ENCODE assay signal across 16 mouse cellular contexts in genomic region chr4:62733938-62734337, GRCm38 (mm10).
DNase-seq lines count a peak whose midpoint lies in the region; ATAC-seq and TF ChIP-seq lines count a peak whose summit lies in the region.
"Had no signal": no experiment of that assay in that cellular context is flagged by ENCODE, and none has a peak within 500 bp of the region (broad histone marks: within the 10 kb centered on the region; RNA-seq: fewer than 3 reads in every experiment).

No protein-coding gene starts in this region.

- H3K36me3 ChIP-seq in forebrain, embryonic 10.5 days (replicated peaks) = no peaks in the 10 kb centered on the region
- H3K36me3 ChIP-seq in forebrain, postnatal 0 days (ENCODE audit: insufficient read depth) = no peaks in the 10 kb centered on the region
- no peaks in the 10 kb centered on the region for H3K36me3 ChIP-seq in intestine, embryonic 16.5 days (ENCODE audit: control insufficient read depth, insufficient read depth, low read length)
- no peaks in the 10 kb centered on the region for H3K36me3 ChIP-seq in intestine, postnatal 0 days (ENCODE audit: control insufficient read depth, insufficient read depth)
- no peaks in the 10 kb centered on the region for H3K36me3 ChIP-seq in stomach, postnatal 0 days (ENCODE audit: control insufficient read depth, insufficient read depth, low read length)
- H3K36me3 ChIP-seq: forebrain, embryonic 15.5 days; midbrain, embryonic 13.5 days had no signal

- H3K4me3 ChIP-seq in forebrain, embryonic 10.5 days = no peak overlapping the region
- no peak overlapping the region for H3K4me3 ChIP-seq in forebrain, postnatal 0 days (ENCODE audit: low read depth, low read length)
- H3K4me3 ChIP-seq in intestine, embryonic 16.5 days (ENCODE audit: low read length) = no peak overlapping the region
- no peak overlapping the region for H3K4me3 ChIP-seq in intestine, postnatal 0 days (ENCODE audit: low read depth, low read length)
- no peak overlapping the region for H3K4me3 ChIP-seq in stomach, postnatal 0 days (ENCODE audit: low read depth, low read length)
- H3K4me3 ChIP-seq: forebrain, embryonic 15.5 days; midbrain, embryonic 13.5 days had no signal

- no peak for DNase-seq in forebrain, embryonic 10.5 days (ENCODE audit: extremely low spot score, low spot score)
- DNase-seq in forebrain, postnatal 0 days = no peak
- DNase-seq in ovary, adult 18-20 months (ENCODE audit: low spot score) = peak; percentile 36
- DNase-seq in ovary, postnatal 10 days (ENCODE audit: low spot score) = no peak
- no peak for DNase-seq in stomach, postnatal 0 days (ENCODE audit: low spot score)
- DNase-seq in embryo, embryonic 11 days = no peak
- DNase-seq: cerebellum, adult 11 months; kidney, postnatal 14 days; layer of hippocampus, adult 9-11 months; lung, postnatal 4 days; thymus, adult 2 months had no signal

- H3K4me2 ChIP-seq in forebrain, postnatal 0 days (ENCODE audit: low read depth) = no peak overlapping the region
- H3K4me2 ChIP-seq in intestine, embryonic 16.5 days (ENCODE audit: low read depth, low read length) = no peak overlapping the region
- H3K4me2 ChIP-seq in intestine, postnatal 0 days (replicated peaks; ENCODE audit: low read depth) = no peak overlapping the region
- H3K4me2 ChIP-seq in stomach, postnatal 0 days (replicated peaks; ENCODE audit: low read depth) = no peak overlapping the region
- H3K4me2 ChIP-seq: forebrain, embryonic 15.5 days; midbrain, embryonic 13.5 days had no signal

- no peak overlapping the region for H3K9ac ChIP-seq in forebrain, postnatal 0 days
- no peak overlapping the region for H3K9ac ChIP-seq in intestine, embryonic 16.5 days (ENCODE audit: low read depth, low read length)
- no peak overlapping the region for H3K9ac ChIP-seq in intestine, postnatal 0 days (ENCODE audit: low read depth, low read length)
- H3K9ac ChIP-seq in stomach, postnatal 0 days (ENCODE audit: low read length) = no peak overlapping the region
- H3K9ac ChIP-seq: forebrain, embryonic 15.5 days; midbrain, embryonic 13.5 days had no signal

- no peak for TF ChIP-seq EP300 in stomach, postnatal 0 days (optimal IDR thresholded peaks at IDR 0.05)

- no peaks in the 10 kb centered on the region for H3K9me3 ChIP-seq in forebrain, embryonic 10.5 days
- no peaks in the 10 kb centered on the region for H3K9me3 ChIP-seq in forebrain, postnatal 0 days (ENCODE audit: low read length)
- H3K9me3 ChIP-seq in intestine, embryonic 16.5 days (ENCODE audit: control insufficient read depth, low read length) = no peaks in the 10 kb centered on the region
- H3K9me3 ChIP-seq in intestine, postnatal 0 days (ENCODE audit: control insufficient read depth) = no peaks in the 10 kb centered on the region
- no peaks in the 10 kb centered on the region for H3K9me3 ChIP-seq in stomach, postnatal 0 days (ENCODE audit: control insufficient read depth, low read length)
- H3K9me3 ChIP-seq: forebrain, embryonic 15.5 days; midbrain, embryonic 13.5 days had no signal

- no peak for ATAC-seq in forebrain, postnatal 0 days
- ATAC-seq in intestine, embryonic 16.5 days = no peak
- ATAC-seq in intestine, postnatal 0 days = no peak
- ATAC-seq in stomach, postnatal 0 days (ENCODE audit: low FRiP score, low TSS enrichment) = no peak
- ATAC-seq: forebrain, embryonic 15.5 days; midbrain, embryonic 13.5 days; Patski had no signal

- TF ChIP-seq CTCF in forebrain, postnatal 0 days (IDR thresholded peaks at IDR 0.05; ENCODE audit: low read depth) = no peak
- no peak for TF ChIP-seq CTCF in intestine, postnatal 0 days (IDR thresholded peaks at IDR 0.05; ENCODE audit: low read depth)
- TF ChIP-seq CTCF in stomach, postnatal 0 days (IDR thresholded peaks at IDR 0.05; ENCODE audit: low read depth) = no peak

- WGBS in forebrain, embryonic 10.5 days = 80% methylated on average over 3 of the region's 4 CpGs
- 91% methylated on average over 3 of the region's 4 CpGs for WGBS in forebrain, postnatal 0 days
- WGBS in intestine, embryonic 16.5 days = 69% methylated on average over 3 of the region's 4 CpGs
- WGBS in intestine, postnatal 0 days = 71% methylated on average over 3 of the region's 4 CpGs
- 73% methylated on average over 3 of the region's 4 CpGs for WGBS in stomach, postnatal 0 days

- peaks cover 49% of the 10 kb centered on the region for H3K4me1 ChIP-seq in forebrain, embryonic 10.5 days
- 0 out of 2 replicates have a peak, but pooled peaks cover 7% of the 10 kb centered on the region for H3K4me1 ChIP-seq in forebrain, postnatal 0 days (ENCODE audit: insufficient read depth)
- H3K4me1 ChIP-seq in intestine, embryonic 16.5 days (ENCODE audit: control insufficient read depth, insufficient read depth, low read length) = peaks cover 41% of the 10 kb centered on the region
- no peaks in the 10 kb centered on the region for H3K4me1 ChIP-seq in intestine, postnatal 0 days (replicated peaks; ENCODE audit: control insufficient read depth, insufficient read depth, low read length)
- peaks cover 20% of the 10 kb centered on the region for H3K4me1 ChIP-seq in stomach, postnatal 0 days (replicated peaks; ENCODE audit: control insufficient read depth, insufficient read depth)

- H3K27me3 ChIP-seq in forebrain, embryonic 10.5 days (ENCODE audit: poor library complexity, severe bottlenecking) = no peaks in the 10 kb centered on the region
- H3K27me3 ChIP-seq in forebrain, postnatal 0 days (ENCODE audit: insufficient read depth, low read length) = no peaks in the 10 kb centered on the region
- H3K27me3 ChIP-seq in intestine, embryonic 16.5 days (replicated peaks; ENCODE audit: control insufficient read depth, insufficient read depth, low read length) = no peaks in the 10 kb centered on the region
- no peaks in the 10 kb centered on the region for H3K27me3 ChIP-seq in intestine, postnatal 0 days (replicated peaks; ENCODE audit: control insufficient read depth, insufficient read depth, low read length)
- H3K27me3 ChIP-seq in stomach, postnatal 0 days (ENCODE audit: control insufficient read depth, insufficient read depth, low read length) = no peaks in the 10 kb centered on the region
- H3K27me3 ChIP-seq: forebrain, embryonic 15.5 days; midbrain, embryonic 13.5 days; Patski had no signal

- 0 out of 2 replicates have a peak overlapping the region, but pooled peaks have one; percentile 42 for H3K27ac ChIP-seq in forebrain, embryonic 10.5 days
- H3K27ac ChIP-seq in forebrain, postnatal 0 days (ENCODE audit: low read depth, low read length) = no peak overlapping the region
- 0 out of 2 replicates have a peak overlapping the region, but pooled peaks have one; percentile 21 for H3K27ac ChIP-seq in intestine, embryonic 16.5 days (ENCODE audit: low read length)
- H3K27ac ChIP-seq in intestine, postnatal 0 days (ENCODE audit: low read depth, low read length) = no peak overlapping the region
- peak overlapping the region; percentile 40; the same call in 1 of the 2 replicates for H3K27ac ChIP-seq in stomach, postnatal 0 days (replicated peaks)
- H3K27ac ChIP-seq: forebrain, embryonic 15.5 days; midbrain, embryonic 13.5 days had no signal

Comparison
In these comparisons a context has a peak if more than half of its experiments do, and no peak if none do; other contexts are left out.
1. H3K27ac ChIP-seq: peak in forebrain, embryonic 10.5 days (single experiment), intestine, embryonic 16.5 days (single experiment) and stomach, postnatal 0 days (single experiment); none in forebrain, postnatal 0 days (single experiment) and intestine, postnatal 0 days (single experiment).